Mouse (Mus musculus) olfactory bulb, adult 2 months (tissue): ENCODE measurements around the gene Cacng8. TPM values are rescaled to one million over a fixed set of nuclear protein-coding genes. Genes with fewer than 3 reads are reported as not detected.

Source experiments
- H3K27ac ChIP-seq: fragments of 200-500 bp; 2 replicates; pipeline ENCODE4 v1.5.1; 2012; ENCODE audit warnings: low read depth, low read length; ENCODE audit not compliant: insufficient read depth
- H3K4me1 ChIP-seq: fragments of 200-500 bp; 2 replicates; pipeline ENCODE4 v1.6.1; 2012; ENCODE audit warnings: low read length; ENCODE audit not compliant: control insufficient read depth, insufficient read depth
- H3K4me3 ChIP-seq: fragments of 200-500 bp; 2 replicates; pipeline ENCODE4 v1.5.1; 2012; ENCODE audit warnings: mild to moderate bottlenecking, low read depth, low read length, moderate library complexity; ENCODE audit not compliant: insufficient read depth
- CTCF ChIP-seq: fragments of 200-500 bp; IDR thresholded peaks from 2 replicates; pipeline ENCODE4 v1.5.1; 2012; ENCODE audit warnings: low read depth, mild to moderate bottlenecking, low read length, moderate library complexity; ENCODE audit not compliant: insufficient read depth
- POLR2A ChIP-seq: fragments of 200-500 bp; IDR thresholded peaks from 2 replicates; pipeline ENCODE4 v1.6.1; 2012; ENCODE audit warnings: mild to moderate bottlenecking, low read depth, low read length, moderate library complexity; ENCODE audit not compliant: insufficient read depth
- WGBS: fragments of 180-500 bp; shearing (Covaris S2); methylation state at CpG from one replicate; pipeline ENCODE4 v1.1.7; 2018; 5-methylcytosine and 5-hydroxymethylcytosine counted together
- polyA plus RNA-seq: library from polyadenylated mRNA; stranded (reverse); fragments of >200 nt; gene quantifications from 2 replicates; pipeline ENCODE4 v1.2.4, GENCODE M21; 2012; ENCODE audit warnings: low replicate concordance; ENCODE audit not compliant: missing spikeins, insufficient read depth, insufficient read length

Cacng8 gene
- polyA plus RNA-seq, 1 experiment: not detected

DNA sequence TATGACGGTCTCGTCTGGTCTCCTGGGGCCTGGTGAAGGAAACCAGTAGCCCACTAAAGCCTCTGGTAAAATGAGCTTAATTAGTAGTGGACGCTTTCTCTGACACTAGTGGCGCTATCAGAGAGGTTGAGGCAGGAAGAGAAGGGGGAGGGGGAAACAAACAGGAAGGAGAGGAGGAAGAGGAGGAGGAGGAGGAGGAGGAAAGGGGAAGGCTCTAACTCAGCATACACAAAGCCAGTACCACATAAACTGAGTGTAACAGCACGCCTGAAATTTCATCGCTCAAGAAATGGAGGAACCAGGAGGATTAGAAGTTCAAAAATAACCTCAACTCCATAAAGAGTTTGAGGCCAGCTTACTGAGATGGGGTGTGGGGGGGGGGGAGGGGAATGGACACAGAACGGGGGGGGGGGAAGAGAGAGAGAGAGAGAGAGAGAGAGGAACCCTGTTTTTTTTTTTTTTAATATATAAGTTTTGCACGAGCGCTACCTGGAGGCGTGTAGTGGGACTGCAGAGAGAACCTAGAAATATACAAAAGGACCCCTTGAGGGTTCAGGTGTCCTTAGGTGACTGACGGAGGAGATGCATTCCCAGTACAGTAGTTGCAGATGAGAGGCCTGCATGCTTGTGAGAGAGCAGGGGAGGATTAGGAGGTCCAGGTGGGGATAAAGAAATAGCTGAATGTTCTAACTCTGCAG is 63.2 kb downstream of the Cacng8 start:
- WGBS: 54% methylated on average over 11 of the region's 11 CpGs

DNA sequence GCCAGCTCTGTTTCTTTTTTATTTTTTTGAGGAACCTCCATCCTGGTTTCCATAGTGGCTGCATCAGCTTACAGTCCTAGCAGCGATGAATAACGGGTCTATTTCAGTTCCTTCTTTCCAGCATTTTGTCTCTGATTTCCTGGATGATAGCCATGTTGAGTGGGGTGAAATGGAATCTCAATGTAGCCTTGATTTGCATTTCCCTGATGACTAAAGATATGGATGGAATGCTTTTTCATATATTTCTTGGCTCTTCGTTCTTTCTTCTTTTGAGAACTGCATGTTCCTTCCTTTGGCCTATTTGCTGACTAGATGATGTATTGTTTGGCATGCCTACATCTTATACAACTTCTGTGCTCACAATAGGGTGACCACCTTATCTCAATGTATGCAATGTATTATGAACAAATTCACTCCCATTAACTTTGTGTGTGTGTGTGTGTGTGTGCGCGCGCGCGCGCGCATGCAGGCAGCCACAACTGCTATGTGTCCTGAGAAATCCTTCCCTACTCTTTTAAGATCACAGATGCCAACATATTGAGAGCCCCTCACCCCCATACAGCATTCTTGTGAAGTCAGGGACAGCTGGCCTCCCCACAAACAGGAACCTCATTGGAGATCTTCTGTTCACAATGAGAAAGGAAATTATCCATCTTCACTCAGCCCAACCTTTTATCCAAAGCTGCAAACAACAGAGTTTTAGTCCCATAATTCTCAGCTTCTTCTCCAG is 66.8 kb downstream of the Cacng8 start:
- no peaks in the 10 kb centered on the region for H3K4me1 ChIP-seq
- no peak overlapping the region for H3K27ac ChIP-seq
- TF ChIP-seq CTCF (no peak), POLR2A (no peak)
- no peak overlapping the region for H3K4me3 ChIP-seq
- 91% methylated on average over 10 of the region's 10 CpGs for WGBS

More for the DNA sequence above, 63.2 kb downstream of the Cacng8 start:
- H3K4me1 ChIP-seq: peaks cover 5% of the 10 kb centered on the region; the same call in 1 of the 2 replicates
- no peak for TF ChIP-seq CTCF
- TF ChIP-seq POLR2A: no peak
- no peak overlapping the region for H3K27ac ChIP-seq
- no peak overlapping the region for H3K4me3 ChIP-seq

DNA sequence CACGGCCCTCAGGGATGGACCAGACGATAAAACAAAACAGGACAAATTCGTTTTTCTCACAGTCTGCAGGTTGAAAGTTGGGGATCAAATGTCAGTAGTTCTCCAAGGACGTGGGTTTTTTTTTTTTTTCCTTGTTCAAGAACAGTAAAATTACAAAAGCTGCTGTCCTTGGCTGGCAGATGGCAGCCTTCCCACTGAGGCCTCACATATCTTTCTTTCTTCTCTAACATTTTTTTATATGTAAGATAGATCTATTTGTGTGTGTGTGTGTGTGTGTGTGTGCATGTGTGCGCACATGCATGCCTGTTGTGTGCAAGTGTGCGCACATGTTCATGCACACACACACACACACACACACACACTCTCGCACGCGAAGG is 67.3 kb downstream of the Cacng8 start:
- no peak overlapping the region for H3K27ac ChIP-seq
- 76% methylated on average over 9 of the region's 9 CpGs for WGBS

DNA sequence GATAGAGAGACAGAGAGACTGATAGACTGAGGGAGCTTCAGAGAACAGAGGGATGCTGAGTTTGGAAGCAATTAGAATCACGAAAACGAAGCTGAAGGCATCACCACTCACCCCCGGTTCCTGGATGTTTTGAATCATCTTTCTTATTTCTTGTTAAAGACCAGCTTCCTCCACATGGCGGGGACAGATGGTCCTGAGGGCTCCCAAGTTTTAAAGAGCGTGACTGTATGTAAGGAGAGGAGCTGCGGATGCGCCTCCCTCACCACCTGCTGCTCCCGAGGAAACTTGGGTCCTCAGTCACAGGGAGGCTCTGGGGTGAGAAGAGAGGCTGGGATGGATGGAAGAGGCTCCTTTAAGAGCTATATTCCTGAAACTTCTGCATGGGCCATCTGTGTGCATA is 69.8 kb downstream of the Cacng8 start:
- Histone ChIP-seq H3K27ac (no peak overlapping the region), H3K4me1 (no peaks in the 10 kb centered on the region), H3K4me3 (no peak overlapping the region)
- WGBS: 87% methylated on average over 8 of the region's 8 CpGs
- TF ChIP-seq POLR2A (no peak), CTCF (no peak)

More for the DNA sequence above, 67.3 kb downstream of the Cacng8 start:
- TF ChIP-seq CTCF: no peak
- H3K4me1 ChIP-seq: no peaks in the 10 kb centered on the region
- H3K4me3 ChIP-seq: no peak overlapping the region

DNA sequence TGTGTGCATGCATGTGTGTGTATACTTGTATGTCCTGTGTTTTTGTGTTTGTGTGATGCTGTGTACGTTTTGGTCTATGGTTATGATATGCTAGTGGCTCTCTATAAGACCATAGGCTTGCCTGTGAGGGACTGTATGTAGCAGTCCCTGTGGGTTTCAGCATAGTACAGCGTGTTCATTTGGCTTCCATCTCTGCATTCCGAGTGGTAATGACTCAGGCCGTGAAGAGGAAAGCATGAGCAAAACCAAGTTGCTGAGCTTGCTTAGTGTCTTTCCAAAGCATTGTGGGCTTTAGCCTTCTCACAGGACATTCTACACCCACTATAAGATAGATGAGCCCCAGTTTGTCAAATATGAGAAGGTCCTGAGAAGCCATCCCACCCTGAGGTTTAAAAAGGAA is 72.8 kb downstream of the Cacng8 start:
- Histone ChIP-seq H3K4me3 (no peak overlapping the region), H3K4me1 (no peaks in the 10 kb centered on the region), H3K27ac (no peak overlapping the region)
- whole genome bisulfite sequencing: 72% methylated on average over 4 of the region's 4 CpGs
- TF ChIP-seq CTCF (no peak), POLR2A (no peak)

Other genes with a start within 250 kb of the Cacng8 start
- not detected in 2 replicates for gene AU018091, start 221.5 kb upstream of the Cacng8 start, polyA plus RNA-seq
- not detected in 2 replicates for gene Nlrp12, start 140.9 kb upstream of the Cacng8 start, polyA plus RNA-seq
- gene Myadm, start 101.6 kb upstream of the Cacng8 start, polyA plus RNA-seq: not detected in 2 replicates
- not detected in 2 replicates for gene Prkcg, start 101.5 kb upstream of the Cacng8 start, polyA plus RNA-seq
- gene Cacng7, start 57.7 kb upstream of the Cacng8 start, polyA plus RNA-seq: not detected in 2 replicates
- gene Cacng6, start 33.5 kb downstream of the Cacng8 start, polyA plus RNA-seq: not detected in 2 replicates
- not detected in 2 replicates for gene Tarm1, start 111.9 kb downstream of the Cacng8 start, polyA plus RNA-seq
- not detected in 2 replicates for gene Oscar, start 225.5 kb downstream of the Cacng8 start, polyA plus RNA-seq
- gene Ndufa3, start 226.7 kb downstream of the Cacng8 start, polyA plus RNA-seq: not detected in 2 replicates
- gene Tfpt, start 239.2 kb downstream of the Cacng8 start, polyA plus RNA-seq: not detected in 2 replicates
- not detected in 2 replicates for gene Prpf31, start 239.3 kb downstream of the Cacng8 start, polyA plus RNA-seq